Mouse (Mus musculus) urinary bladder, postnatal 14 days (tissue): ENCODE results near the gene Prss22.
"Not testable (repeated sequence)": the region's sequence is repeated elsewhere in the genome, so short reads cannot be mapped to it uniquely, and the experiment has no call there.

Experiments used
- DNase-seq: peaks from one replicate; pipeline ENCODE4 v3.0.0; 2021; ENCODE audit warnings: low spot score

The Prss22 gene

DNA sequence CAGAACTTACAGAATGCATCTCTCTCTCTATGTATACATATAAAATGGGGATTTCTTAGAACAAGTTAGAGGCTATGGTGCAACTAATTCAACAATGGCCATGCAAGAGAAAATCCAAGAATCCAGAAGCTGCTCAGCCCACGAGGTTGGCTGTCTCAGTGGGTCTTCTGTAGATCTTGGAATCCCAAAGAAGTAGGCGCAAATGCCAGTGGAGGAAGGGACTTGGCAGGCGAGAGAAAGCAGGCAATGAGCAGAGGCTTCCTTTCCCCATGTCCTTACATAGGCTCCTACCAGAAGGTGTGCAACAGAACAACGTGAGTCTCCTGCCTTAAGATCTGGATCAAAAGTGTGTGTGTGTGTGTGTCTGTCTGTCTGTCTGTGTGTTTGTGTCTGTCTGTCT lies 50.4 kb downstream of the Prss22 start:
- DNase-seq, result not testable (repeated sequence)
